Mouse (Mus musculus) hindbrain, embryonic 15.5 days (tissue): ENCODE measurements at regions not wholly inside any gene's neighbourhood (a gene's known extent, or its start where the extent isn't known, plus 50 kb on each side); places are given as distances from the start of the nearest gene placed in this dataset.

ENCODE experiments used
- ATAC-seq: fragments of 200-750 bp; cut with Nextera tagmentation; 2 replicates; pipeline ENCODE4 v1.8.0; 2017; ENCODE audit warnings: low read depth, moderate number of reproducible peaks, moderate TSS enrichment; ENCODE audit not compliant: low FRiP score
- H3K27ac ChIP-seq: fragments of 300-500 bp; sonication (generic); replicated peaks from 2 replicates; pipeline ENCODE4 v1.5.1; 2015; ENCODE audit warnings: mild to moderate bottlenecking, inconsistent platforms
- H3K27me3 ChIP-seq: fragments of 300-500 bp; sonication (generic); 2 replicates; pipeline ENCODE4 v1.6.1; 2015; ENCODE audit warnings: control low read depth, inconsistent platforms
- H3K36me3 ChIP-seq: fragments of 300-500 bp; sonication (generic); 2 replicates; pipeline ENCODE4 v1.6.1; 2015; ENCODE audit warnings: control low read depth, inconsistent platforms
- H3K4me1 ChIP-seq: fragments of 300-500 bp; sonication (generic); replicated peaks from 2 replicates; pipeline ENCODE4 v1.6.1; 2015; ENCODE audit warnings: control low read depth, inconsistent platforms
- H3K4me2 ChIP-seq: fragments of 300-500 bp; sonication (generic); 2 replicates; pipeline ENCODE4 v1.6.1; 2015; ENCODE audit warnings: moderate library complexity, mild to moderate bottlenecking, inconsistent platforms
- H3K4me3 ChIP-seq: fragments of 300-500 bp; sonication (generic); 2 replicates; pipeline ENCODE4 v1.5.1; 2015; ENCODE audit warnings: mild to moderate bottlenecking, inconsistent platforms
- H3K9ac ChIP-seq: fragments of 300-500 bp; sonication (generic); 2 replicates; pipeline ENCODE4 v1.6.1; 2015; ENCODE audit warnings: inconsistent platforms
- H3K9me3 ChIP-seq: fragments of 300-500 bp; sonication (generic); 2 replicates; pipeline ENCODE4 v1.6.1; 2016; ENCODE audit warnings: control low read depth, inconsistent platforms
- WGBS: fragments of 180-500 bp; shearing (Covaris S2); methylation state at CpG from one replicate; pipeline ENCODE4 v1.1.7; 2015; 5-methylcytosine and 5-hydroxymethylcytosine counted together

- no peaks in the 10 kb centered on the region for H3K9me3 ChIP-seq
- H3K4me3 ChIP-seq, result no peak overlapping the region
- H3K9ac ChIP-seq, result no peak overlapping the region
- H3K4me1 ChIP-seq, result 0 out of 2 replicates have a peak, but pooled peaks cover 3% of the 10 kb centered on the region
- H3K27me3 ChIP-seq, result no peaks in the 10 kb centered on the region
- no peaks in the 10 kb centered on the region for H3K36me3 ChIP-seq
- no peak overlapping the region for H3K4me2 ChIP-seq
- 62% methylated on average over 7 of the region's 7 CpGs for WGBS
- ATAC-seq, result peak; percentile 30; the same call in 1 of the 2 replicates
- H3K27ac ChIP-seq, result no peak overlapping the region
Observed at GRCm38 (mm10) chr12:5494657-5495512, 119.4 kb upstream of the Klhl29 start.

- Histone ChIP-seq H3K27me3 (no peaks in the 10 kb centered on the region), H3K9me3 (no peaks in the 10 kb centered on the region), H3K27ac (no peak overlapping the region), H3K4me3 (no peak overlapping the region), H3K4me2 (no peak overlapping the region), H3K4me1 (no peaks in the 10 kb centered on the region; the same call in 1 of the 2 replicates), H3K36me3 (no peaks in the 10 kb centered on the region), H3K9ac (no peak overlapping the region)
- WGBS, result 52% methylated on average over 9 of the region's 9 CpGs
- peak; percentile 65; the same call in 1 of the 2 replicates for ATAC-seq
Observed at GRCm38 (mm10) chr12:5464250-5464899, 88.9 kb upstream of the Klhl29 start.

- 93% methylated on average over 2 of the region's 2 CpGs for WGBS
- Histone ChIP-seq H3K27me3 (no peaks in the 10 kb centered on the region), H3K9ac (no peak overlapping the region), H3K36me3 (no peaks in the 10 kb centered on the region), H3K4me2 (no peak overlapping the region), H3K4me3 (no peak overlapping the region), H3K4me1 (no peaks in the 10 kb centered on the region), H3K27ac (no peak overlapping the region), H3K9me3 (no peaks in the 10 kb centered on the region)
- ATAC-seq, result no peak
Observed at GRCm38 (mm10) chr12:5453157-5453556, 77.7 kb upstream of the Klhl29 start.

- Histone ChIP-seq H3K4me1 (peaks cover 20% of the 10 kb centered on the region), H3K27ac (peak overlapping the region; percentile 45; the same call in 1 of the 2 replicates), H3K4me2 (no peak overlapping the region), H3K27me3 (no peaks in the 10 kb centered on the region), H3K4me3 (no peak overlapping the region), H3K9ac (no peak overlapping the region), H3K9me3 (no peaks in the 10 kb centered on the region), H3K36me3 (no peaks in the 10 kb centered on the region)
- WGBS, result 35% methylated on average over 2 of the region's 2 CpGs
- peak; percentile 35; the same call in 1 of the 2 replicates for ATAC-seq
Observed at GRCm38 (mm10) chr12:5443730-5444129, 68.2 kb upstream of the Klhl29 start.

- Histone ChIP-seq H3K4me2 (no peak overlapping the region), H3K27ac (peak overlapping the region; percentile 45), H3K9ac (no peak overlapping the region), H3K36me3 (no peaks in the 10 kb centered on the region), H3K27me3 (no peaks in the 10 kb centered on the region), H3K4me1 (peaks cover 20% of the 10 kb centered on the region), H3K4me3 (no peak overlapping the region), H3K9me3 (no peaks in the 10 kb centered on the region)
- 49% methylated on average over 7 of the region's 7 CpGs for whole genome bisulfite sequencing
- peak; percentile 32; the same call in 1 of the 2 replicates for ATAC-seq
Observed at GRCm38 (mm10) chr12:5443091-5443531, 67.6 kb upstream of the Klhl29 start.

- Histone ChIP-seq H3K27me3 (no peaks in the 10 kb centered on the region), H3K36me3 (no peaks in the 10 kb centered on the region), H3K9ac (no peak overlapping the region), H3K4me1 (peaks cover 20% of the 10 kb centered on the region), H3K9me3 (no peaks in the 10 kb centered on the region), H3K4me3 (no peak overlapping the region), H3K27ac (no peak overlapping the region), H3K4me2 (no peak overlapping the region)
- ATAC-seq, result no peak
- WGBS, result 89% methylated on average over 5 of the region's 5 CpGs
Observed at GRCm38 (mm10) chr12:5442679-5443078, 67.2 kb upstream of the Klhl29 start.

GRCm38 (mm10) chr12:5440482-5440881, 65.0 kb upstream of the Klhl29 start:
- Histone ChIP-seq H3K27ac (no peak overlapping the region), H3K9me3 (no peaks in the 10 kb centered on the region), H3K27me3 (no peaks in the 10 kb centered on the region), H3K36me3 (no peaks in the 10 kb centered on the region), H3K9ac (no peak overlapping the region), H3K4me3 (no peak overlapping the region), H3K4me1 (peaks cover 20% of the 10 kb centered on the region), H3K4me2 (no peak overlapping the region)
- 64% methylated on average over 3 of the region's 3 CpGs for WGBS
- no peak for ATAC-seq

GRCm38 (mm10) chr12:5435876-5436275, 60.4 kb upstream of the Klhl29 start:
- Histone ChIP-seq H3K9me3 (no peaks in the 10 kb centered on the region), H3K4me3 (no peak overlapping the region), H3K4me2 (no peak overlapping the region), H3K27me3 (no peaks in the 10 kb centered on the region), H3K9ac (no peak overlapping the region), H3K36me3 (no peaks in the 10 kb centered on the region), H3K27ac (no peak overlapping the region), H3K4me1 (0 out of 2 replicates have a peak, but pooled peaks cover 6% of the 10 kb centered on the region)
- 57% methylated on average over 3 of the region's 3 CpGs for WGBS
- ATAC-seq, result no peak

GRCm38 (mm10) chr12:5434060-5434459, 58.6 kb upstream of the Klhl29 start:
- Histone ChIP-seq H3K27ac (no peak overlapping the region), H3K9ac (no peak overlapping the region), H3K27me3 (no peaks in the 10 kb centered on the region), H3K4me3 (no peak overlapping the region), H3K9me3 (no peaks in the 10 kb centered on the region), H3K4me2 (no peak overlapping the region), H3K36me3 (no peaks in the 10 kb centered on the region), H3K4me1 (0 out of 2 replicates have a peak, but pooled peaks cover 4% of the 10 kb centered on the region)
- no peak for ATAC-seq
- 47% methylated on average over 6 of the region's 6 CpGs for WGBS

GRCm38 (mm10) chr12:5432688-5433087, 57.2 kb upstream of the Klhl29 start:
- Histone ChIP-seq H3K4me3 (no peak overlapping the region), H3K36me3 (no peaks in the 10 kb centered on the region), H3K9me3 (no peaks in the 10 kb centered on the region), H3K27me3 (no peaks in the 10 kb centered on the region), H3K27ac (no peak overlapping the region), H3K4me1 (peaks cover 4% of the 10 kb centered on the region; the same call in 1 of the 2 replicates), H3K4me2 (no peak overlapping the region), H3K9ac (no peak overlapping the region)
- no peak for ATAC-seq
- 64% methylated on average over 3 of the region's 3 CpGs for WGBS

- Histone ChIP-seq H3K27me3 (no peaks in the 10 kb centered on the region), H3K4me1 (no peaks in the 10 kb centered on the region; the same call in 1 of the 2 replicates), H3K9ac (no peak overlapping the region), H3K4me2 (no peak overlapping the region), H3K9me3 (no peaks in the 10 kb centered on the region), H3K36me3 (no peaks in the 10 kb centered on the region), H3K27ac (peak overlapping the region; percentile 55; the same call in 1 of the 2 replicates), H3K4me3 (no peak overlapping the region)
- peak; percentile 84 for ATAC-seq
- 47% methylated on average over 3 of the region's 3 CpGs for WGBS
Observed at GRCm38 (mm10) chr12:5428733-5429132, 53.3 kb upstream of the Klhl29 start.
